Mouse (Mus musculus) neural tube, embryonic 11.5 days (tissue): ENCODE results near the gene Zfp605. TPM values are rescaled to one million over a fixed set of nuclear protein-coding genes. Genes with fewer than 3 reads are reported as not detected.

ENCODE experiments used
- polyA plus RNA-seq: library from polyadenylated mRNA; unstranded; fragments of >200 nt; fragmentation: Nextera tagmentation; extraction: Ambion mirVana; gene quantifications from 2 replicates; pipeline ENCODE4 v1.2.1, GENCODE M21; 2014

The Zfp605 gene
- polyA plus RNA-seq, 1 experiment from 2014 or later = 6.8 TPM

Other genes starting within 250 kb of the Zfp605 start
- gene Gm15446, start 186.7 kb upstream of the Zfp605 start, polyA plus RNA-seq = 0.57 and 0.76 TPM in 2 replicates
- 22.6 and 23.2 TPM in 2 replicates for gene Zfp932, start 113.6 kb upstream of the Zfp605 start, polyA plus RNA-seq
- gene Gm17655, start 37.6 kb upstream of the Zfp605 start, polyA plus RNA-seq = 8.2 and 9.5 TPM in 2 replicates
- gene Gm35315, start 15.7 kb upstream of the Zfp605 start, polyA plus RNA-seq = 0.62 and 0.82 TPM in 2 replicates
- gene Plcxd1, start 10.1 kb upstream of the Zfp605 start, polyA plus RNA-seq = 0.32 and 0.73 TPM in 2 replicates
- 31.7 and 32.7 TPM in 2 replicates for gene Gtpbp6, start 1.9 kb upstream of the Zfp605 start, polyA plus RNA-seq
- 83.9 and 95.0 TPM in 2 replicates for gene Chfr, start 25.8 kb downstream of the Zfp605 start, polyA plus RNA-seq
- 23.2 and 24.0 TPM in 2 replicates for gene Golga3, start 66.6 kb downstream of the Zfp605 start, polyA plus RNA-seq
- gene Ankle2, start 120.9 kb downstream of the Zfp605 start, polyA plus RNA-seq = 35.5 and 39.9 TPM in 2 replicates
- gene Pgam5, start 159.8 kb downstream of the Zfp605 start, polyA plus RNA-seq = 95.2 and 106 TPM in 2 replicates
- 9.5 and 11.6 TPM in 2 replicates for gene Pxmp2, start 176.1 kb downstream of the Zfp605 start, polyA plus RNA-seq
- 36.4 and 40.1 TPM in 2 replicates for gene Pole, start 176.2 kb downstream of the Zfp605 start, polyA plus RNA-seq
- 0.59 and 1.4 TPM in 2 replicates for gene P2rx2, start 233.1 kb downstream of the Zfp605 start, polyA plus RNA-seq
- not detected in 2 replicates for gene Lrcol1, start 234.6 kb downstream of the Zfp605 start, polyA plus RNA-seq